Comparison of ENCODE assay signal across 21 mouse cellular contexts in genomic region chr14:123171865-123172264, GRCm38 (mm10).
DNase-seq lines count a peak whose midpoint lies in the region; TF ChIP-seq lines count a peak whose summit lies in the region.
"Had no signal": no experiment of that assay in that cellular context is flagged by ENCODE, and none has a peak within 500 bp of the region (broad histone marks: within the 10 kb centered on the region; RNA-seq: fewer than 3 reads in every experiment).

No protein-coding gene starts in this region.

- H3K79me2 ChIP-seq in myocyte (ENCODE audit: control insufficient read depth, insufficient read depth): no peaks in the 10 kb centered on the region

- H3K4me3 ChIP-seq in embryonic fibroblast, embryonic 13.5 days (ENCODE audit: insufficient read depth, low read length): no peak overlapping the region
- H3K4me3 ChIP-seq in myocyte: no peak overlapping the region
- H3K4me3 ChIP-seq in gastrocnemius, adult 2 months: no peak overlapping the region

- TF ChIP-seq POLR2A in embryonic fibroblast, embryonic 13.5 days (IDR thresholded peaks at IDR 0.05; ENCODE audit: low read depth, low read length): no peak
- TF ChIP-seq POLR2A in myocyte (IDR thresholded peaks at IDR 0.05; ENCODE audit: insufficient read length, low read depth): no peak

- H3K27me3 ChIP-seq in myocyte (ENCODE audit: control insufficient read depth, insufficient read depth, insufficient read length): no peaks in the 10 kb centered on the region
- H3K27me3 ChIP-seq: Patski had no signal

- H3K4me1 ChIP-seq in embryonic fibroblast, embryonic 13.5 days (ENCODE audit: control insufficient read depth, insufficient read depth, low read length): peaks cover 3% of the 10 kb centered on the region; the same call in 1 of the 2 replicates

- intact Hi-C loops in gastrocnemius, adult 2 months (cut with DNase I): no loop called here

- H3ac ChIP-seq in myocyte (ENCODE audit: control insufficient read depth, insufficient read length): no peak overlapping the region

- H3K36me3 ChIP-seq in myocyte (ENCODE audit: control insufficient read depth, insufficient read depth): no peaks in the 10 kb centered on the region
- H3K36me3 ChIP-seq: G1E had no signal

- peak; percentile 60 for DNase-seq in 3T3-L1 (ENCODE audit: low read depth, low spot score)
- peak; percentile 9 for DNase-seq in NIH3T3 (ENCODE audit: low read depth)
- DNase-seq in frontal cortex, postnatal 36 days (ENCODE audit: low spot score in 2 of 2): no peak
- DNase-seq in gastrocnemius, adult 2 months: no peak
- DNase-seq in heart, adult 8-10 months (ENCODE audit: low spot score): no peak
- DNase-seq in urinary bladder, postnatal 36 days (ENCODE audit: low spot score in 2 of 2): no peak
- DNase-seq: adrenal gland, adult 2 months; adrenal gland, adult 8-10 months; adrenal gland, postnatal 10 days; adrenal gland, postnatal 14 days; adrenal gland, postnatal 25 days; adrenal gland, postnatal 36 days; B cell, adult 2 months; cerebellum, adult 11 months; cerebellum, adult 11-12 months; cerebellum, adult 18-20 months; cerebellum, adult 2 months had no signal

- no peak overlapping the region for H3K4me2 ChIP-seq in myocyte (ENCODE audit: low read depth)

- TF ChIP-seq CTCF in embryonic fibroblast, embryonic 13.5 days (IDR thresholded peaks at IDR 0.05; ENCODE audit: borderline replicate concordance, insufficient read depth, low read length): no peak
- no peak for TF ChIP-seq CTCF in gastrocnemius, adult 2 months (IDR thresholded peaks at IDR 0.05)

- peak overlapping the region; percentile 65; the same call in 1 of the 2 replicates for H3K27ac ChIP-seq in embryonic fibroblast, embryonic 13.5 days (ENCODE audit: insufficient read depth, low read length)
- no peak overlapping the region for H3K27ac ChIP-seq in gastrocnemius, adult 2 months

TF ChIP-seq in myocyte, 11 proteins besides CTCF, POLR2A, EP300 and RAD21:
- TF ChIP-seq REST (IDR thresholded peaks at IDR 0.05; ENCODE audit: insufficient read depth, insufficient read length): no peak
- TF ChIP-seq MYOG (IDR thresholded peaks at IDR 0.05; ENCODE audit: control insufficient read depth in 1 of 3, insufficient read depth in 1 of 3, insufficient read length in 2 of 3, low read depth in 2 of 3): no peak
- TF ChIP-seq MYOD1 (IDR thresholded peaks at IDR 0.05; ENCODE audit: control insufficient read depth in 1 of 3, insufficient read length in 2 of 3, low read depth in 2 of 3): no peak
- TF ChIP-seq TCF12 (IDR thresholded peaks at IDR 0.05; ENCODE audit: insufficient read depth, poor library complexity, severe bottlenecking): no peak
- TF ChIP-seq USF1 (IDR thresholded peaks at IDR 0.05; ENCODE audit: low read depth): no peak
- TF ChIP-seq CEBPB (IDR thresholded peaks at IDR 0.05; ENCODE audit: insufficient read depth, poor library complexity, severe bottlenecking): peak; percentile 68; the same call in 1 of the 2 replicates

Comparison
In these comparisons a context has a peak if more than half of its experiments do, and no peak if none do; other contexts are left out.
1. DNase-seq: peak in 3T3-L1 (single experiment) and NIH3T3 (single experiment); none in frontal cortex, postnatal 36 days (0 of 2), gastrocnemius, adult 2 months (single experiment), heart, adult 8-10 months (single experiment) and urinary bladder, postnatal 36 days (0 of 2).